Mouse (Mus musculus) hindbrain, embryonic 14.5 days (tissue): ENCODE results near the gene Smg6. TPM values are rescaled to one million over a fixed set of nuclear protein-coding genes. Genes with fewer than 3 reads are reported as not detected.

Source experiments
- ATAC-seq: fragments of 200-750 bp; cut with Nextera tagmentation; 2 replicates; pipeline ENCODE4 v1.8.0; 2017; ENCODE audit warnings: moderate number of reproducible peaks, mild to moderate bottlenecking, moderate TSS enrichment, moderate library complexity; ENCODE audit not compliant: low FRiP score
- DNase-seq: peaks from one replicate; pipeline ENCODE4 v3.0.0-alpha.2; 2015; ENCODE audit warnings: low spot score
- H3K27ac ChIP-seq: fragments of 300-500 bp; sonication (generic); 2 replicates; pipeline ENCODE4 v1.5.1; 2014; ENCODE audit warnings: mild to moderate bottlenecking, moderate library complexity
- H3K27me3 ChIP-seq: fragments of 300-500 bp; sonication (generic); 2 replicates; pipeline ENCODE4 v1.6.1; 2014; ENCODE audit warnings: mild to moderate bottlenecking, low read length, mixed read lengths; ENCODE audit not compliant: control insufficient read depth, insufficient read depth
- H3K36me3 ChIP-seq: fragments of 300-500 bp; sonication (generic); replicated peaks from 2 replicates; pipeline ENCODE4 v1.6.1; 2014; ENCODE audit not compliant: control insufficient read depth, insufficient read depth
- H3K4me1 ChIP-seq: fragments of 300-500 bp; sonication (generic); replicated peaks from 2 replicates; pipeline ENCODE4 v1.6.1; 2014; ENCODE audit warnings: antibody characterized with exemption, low read length, mixed read lengths; ENCODE audit not compliant: control insufficient read depth, insufficient read depth
- H3K4me2 ChIP-seq: fragments of 300-500 bp; sonication (generic); replicated peaks from 2 replicates; pipeline ENCODE4 v1.6.1; 2014; ENCODE audit warnings: mild to moderate bottlenecking, moderate library complexity
- H3K4me3 ChIP-seq: fragments of 300-500 bp; sonication (generic); replicated peaks from 2 replicates; pipeline ENCODE4 v1.5.1; 2014; ENCODE audit warnings: mild to moderate bottlenecking, low read length
- H3K9ac ChIP-seq: fragments of 300-500 bp; sonication (generic); 2 replicates; pipeline ENCODE4 v1.6.1; 2014
- H3K9me3 ChIP-seq: fragments of 300-500 bp; sonication (generic); 2 replicates; pipeline ENCODE4 v1.6.1; 2016; ENCODE audit warnings: low read length; ENCODE audit not compliant: control insufficient read depth
- WGBS: fragments of 180-500 bp; shearing (Covaris S2); extraction: QIAGEN DNeasy Blood & Tissue Kit; methylation state at CpG from one replicate; pipeline ENCODE4 v1.1.7; 2014; 5-methylcytosine and 5-hydroxymethylcytosine counted together
- polyA plus RNA-seq: library from polyadenylated mRNA; unstranded; fragments of >200 nt; fragmentation: Nextera tagmentation; extraction: Ambion mirVana; gene quantifications from 2 replicates; pipeline ENCODE4 v1.2.1, GENCODE M21; 2014

Smg6 gene
- polyA plus RNA-seq, 1 experiment from 2014 or later, result 14.0 TPM

DNA sequence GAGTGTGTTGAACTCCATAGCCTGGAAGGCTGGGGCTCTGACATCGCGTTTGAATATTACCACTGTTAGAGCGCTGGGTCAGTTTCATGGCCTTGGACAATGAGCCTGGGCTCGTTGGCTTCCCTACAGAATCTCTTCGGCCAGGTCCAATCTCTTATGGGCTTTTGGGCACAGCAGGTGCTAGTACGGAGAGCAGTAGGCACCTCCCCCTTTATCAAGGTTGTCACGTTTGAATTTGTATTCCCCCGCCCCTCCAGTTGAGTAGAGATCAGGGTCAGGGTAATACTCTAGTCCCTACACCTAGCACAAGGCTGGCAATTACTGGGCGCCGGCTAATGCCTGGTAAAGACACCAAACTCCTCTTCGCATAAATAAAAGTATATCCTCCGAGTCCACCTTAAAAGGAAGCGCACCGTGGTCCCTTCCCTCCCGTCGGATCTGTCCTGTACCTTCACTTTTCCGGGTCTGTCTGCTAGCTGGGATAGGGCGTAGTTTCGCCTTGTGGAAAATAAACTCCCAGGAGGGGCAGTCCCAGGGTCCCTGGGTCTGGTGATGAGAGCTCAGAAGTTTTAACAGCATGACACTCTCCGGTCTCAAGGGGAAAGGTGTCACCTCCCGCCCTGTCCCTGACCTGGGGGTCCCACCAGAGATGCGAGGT, 264.2 kb downstream of the Smg6 start:
- under 1% methylated on average over 22 of the region's 22 CpGs for WGBS

DNA sequence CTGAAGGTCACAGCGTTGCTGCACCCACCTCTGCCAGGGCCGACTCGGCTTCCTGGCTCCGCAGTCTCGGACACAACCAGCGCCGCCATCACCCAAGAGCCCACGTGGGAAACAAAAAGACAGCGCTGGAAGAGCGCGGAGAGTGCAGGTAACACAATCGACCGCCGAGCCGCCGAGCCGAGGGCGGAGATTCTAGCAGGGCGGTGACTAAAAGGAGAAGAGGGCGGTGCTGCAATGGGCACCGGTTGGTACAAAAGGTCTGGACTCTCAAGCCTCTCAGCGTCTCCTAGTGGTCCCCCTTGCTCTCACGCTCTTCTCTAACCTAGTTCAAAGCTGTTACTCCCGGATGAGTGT, 264.7 kb downstream of the Smg6 start:
- H3K9ac ChIP-seq, result peak overlapping the region; percentile 62
- 0 out of 2 replicates have a peak overlapping the region, but pooled peaks have one; percentile 34 for H3K27ac ChIP-seq
- H3K36me3 ChIP-seq, result no peaks in the 10 kb centered on the region
- H3K4me2 ChIP-seq, result peak overlapping the region; percentile 85
- ATAC-seq, result peak; percentile 72
- peak; percentile 87 for DNase-seq
- peak overlapping the region; percentile 73 for H3K4me3 ChIP-seq
- H3K4me1 ChIP-seq, result peaks cover 30% of the 10 kb centered on the region
- H3K9me3 ChIP-seq, result no peaks in the 10 kb centered on the region
- peaks cover 36% of the 10 kb centered on the region for H3K27me3 ChIP-seq
- under 1% methylated on average over 24 of the region's 24 CpGs for WGBS

More for the DNA sequence above, 264.2 kb downstream of the Smg6 start:
- DNase-seq (no peak), ATAC-seq (peak; percentile 10; the same call in 1 of the 2 replicates)
- Histone ChIP-seq H3K4me3 (peak overlapping the region; percentile 73), H3K4me1 (peaks cover 32% of the 10 kb centered on the region), H3K4me2 (peak overlapping the region; percentile 85), H3K36me3 (no peaks in the 10 kb centered on the region), H3K27ac (no peak overlapping the region), H3K9ac (peak overlapping the region; percentile 62), H3K9me3 (no peaks in the 10 kb centered on the region), H3K27me3 (peaks cover 31% of the 10 kb centered on the region)

DNA sequence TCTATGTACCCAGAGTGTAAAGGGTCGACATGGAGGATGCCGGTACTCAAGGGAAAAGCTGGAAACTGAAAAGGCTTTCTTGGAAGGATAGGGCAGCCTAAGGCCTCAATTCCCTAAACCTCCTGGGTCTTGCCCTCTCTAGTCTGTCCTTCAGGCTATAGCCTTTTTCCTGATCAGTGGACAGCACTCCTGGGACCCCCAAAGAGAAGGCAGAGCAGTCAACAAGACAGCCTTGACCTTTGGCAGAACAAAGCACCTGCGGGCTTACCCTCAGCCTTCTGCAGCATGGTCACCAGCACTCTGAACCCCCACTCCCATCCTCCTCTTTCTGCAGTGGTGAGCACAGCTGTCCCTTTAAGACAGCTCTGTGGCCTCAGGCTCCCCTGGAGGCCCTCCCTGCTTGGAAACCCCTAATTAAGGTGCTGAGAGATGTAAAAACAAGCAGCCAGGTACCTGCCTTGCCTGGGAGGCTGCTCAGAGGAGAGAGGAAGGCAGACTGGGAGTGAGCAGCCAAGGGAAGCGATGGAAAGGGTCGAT, 265.4 kb downstream of the Smg6 start, which contains the start of gene Dph1:
Gene Dph1 (minus strand): TSS at position 337 of the 537 bp plus-strand sequence.
- H3K4me3 ChIP-seq, result peak within 1 kb of the TSS; percentile 73
- 51% methylated on average over 5 of the region's 5 CpGs for WGBS
- ATAC-seq (no peak), DNase-seq (no peak)
- H3K4me2 ChIP-seq, result peak within 1 kb of the TSS; percentile 85
- peak within 1 kb of the TSS; percentile 62 for H3K9ac ChIP-seq
- H3K36me3 ChIP-seq, result no peaks in the 10 kb centered on the region
- H3K9me3 ChIP-seq, result no peaks in the 10 kb centered on the region
- H3K27ac ChIP-seq, result peak within 1 kb of the TSS; percentile 34; the same call in 1 of the 2 replicates
- H3K27me3 ChIP-seq, result peaks cover 42% of the 10 kb centered on the region
- H3K4me1 ChIP-seq, result peaks cover 30% of the 10 kb centered on the region

DNA sequence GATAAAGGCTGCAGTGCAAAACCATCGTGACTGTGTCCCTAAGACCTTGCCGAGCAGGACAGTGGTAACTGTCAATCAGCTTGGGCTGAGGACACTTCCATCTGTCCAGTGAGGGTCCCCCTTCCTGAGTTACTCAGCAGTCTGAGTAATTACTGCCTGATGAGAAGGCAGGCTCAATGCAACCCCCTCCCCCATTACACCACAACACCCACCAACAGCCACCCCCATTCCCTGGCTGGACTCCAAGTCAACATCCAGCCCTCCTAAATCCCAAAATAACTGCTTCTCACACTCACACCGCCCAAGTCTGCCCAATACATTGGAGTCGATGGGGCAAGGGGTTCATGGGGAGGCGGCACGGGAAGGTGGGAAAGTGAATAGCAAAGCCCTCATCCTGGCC, 266.2 kb downstream of the Smg6 start:
- DNase-seq (no peak), ATAC-seq (no peak)
- Histone ChIP-seq H3K4me3 (no peak overlapping the region), H3K9ac (no peak overlapping the region), H3K27me3 (peaks cover 51% of the 10 kb centered on the region), H3K36me3 (no peaks in the 10 kb centered on the region), H3K9me3 (no peaks in the 10 kb centered on the region), H3K27ac (no peak overlapping the region), H3K4me2 (no peak overlapping the region), H3K4me1 (peaks cover 36% of the 10 kb centered on the region)
- WGBS, result 65% methylated on average over 6 of the region's 6 CpGs

DNA sequence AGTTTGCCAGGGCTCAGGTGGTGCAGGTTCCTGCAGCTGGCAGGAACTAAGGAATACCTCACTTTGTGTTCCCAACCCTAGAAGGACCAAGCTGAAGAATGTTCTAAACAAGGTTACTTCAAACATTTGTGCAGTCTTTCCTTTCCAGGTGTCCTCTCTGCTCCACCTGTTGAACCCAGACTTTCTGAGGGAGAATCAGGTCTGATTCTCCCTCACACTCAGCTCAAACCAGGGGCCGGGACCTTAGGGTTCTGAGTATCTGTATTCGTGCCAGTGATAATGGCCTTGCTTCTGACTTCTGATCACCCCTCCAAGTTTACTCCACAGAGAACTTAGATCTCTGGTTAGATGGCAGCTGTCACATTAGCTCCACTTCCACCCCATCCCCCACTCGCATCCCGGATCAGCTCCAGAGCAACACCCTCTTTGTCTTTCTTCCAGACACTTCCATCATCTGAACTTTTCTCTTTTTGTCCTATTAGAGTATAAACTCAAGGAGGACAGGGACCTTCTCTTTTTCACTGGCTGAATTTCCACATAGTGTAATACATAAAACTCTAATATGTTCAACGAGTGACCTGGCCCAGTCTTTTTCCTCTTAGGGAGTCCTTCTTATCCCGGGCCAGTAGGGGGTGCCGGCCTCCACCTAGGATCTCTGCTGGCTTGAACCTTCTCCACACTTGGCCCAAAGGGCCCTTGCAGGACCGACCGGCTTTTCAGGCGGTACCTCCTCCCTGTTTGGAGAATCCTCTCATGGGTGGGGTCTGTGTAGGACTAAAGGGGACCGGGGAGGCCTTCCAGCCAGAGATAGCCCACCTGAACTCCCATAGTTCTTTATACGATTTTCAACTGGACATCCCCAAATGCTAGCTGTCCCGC, 267.0 kb downstream of the Smg6 start:
- Histone ChIP-seq H3K27me3 (peaks cover 56% of the 10 kb centered on the region), H3K4me2 (peak overlapping the region; percentile 68), H3K9ac (peak overlapping the region; percentile 65; the same call in 1 of the 2 replicates), H3K4me3 (peak overlapping the region; percentile 62; the same call in 1 of the 2 replicates), H3K4me1 (peaks cover 36% of the 10 kb centered on the region), H3K9me3 (no peaks in the 10 kb centered on the region), H3K36me3 (no peaks in the 10 kb centered on the region), H3K27ac (no peak overlapping the region)
- peak; percentile 70 for DNase-seq
- 25% methylated on average over 13 of the region's 13 CpGs for WGBS
- ATAC-seq, result 0 out of 2 replicates have a peak, but pooled peaks have one; percentile 22

DNA sequence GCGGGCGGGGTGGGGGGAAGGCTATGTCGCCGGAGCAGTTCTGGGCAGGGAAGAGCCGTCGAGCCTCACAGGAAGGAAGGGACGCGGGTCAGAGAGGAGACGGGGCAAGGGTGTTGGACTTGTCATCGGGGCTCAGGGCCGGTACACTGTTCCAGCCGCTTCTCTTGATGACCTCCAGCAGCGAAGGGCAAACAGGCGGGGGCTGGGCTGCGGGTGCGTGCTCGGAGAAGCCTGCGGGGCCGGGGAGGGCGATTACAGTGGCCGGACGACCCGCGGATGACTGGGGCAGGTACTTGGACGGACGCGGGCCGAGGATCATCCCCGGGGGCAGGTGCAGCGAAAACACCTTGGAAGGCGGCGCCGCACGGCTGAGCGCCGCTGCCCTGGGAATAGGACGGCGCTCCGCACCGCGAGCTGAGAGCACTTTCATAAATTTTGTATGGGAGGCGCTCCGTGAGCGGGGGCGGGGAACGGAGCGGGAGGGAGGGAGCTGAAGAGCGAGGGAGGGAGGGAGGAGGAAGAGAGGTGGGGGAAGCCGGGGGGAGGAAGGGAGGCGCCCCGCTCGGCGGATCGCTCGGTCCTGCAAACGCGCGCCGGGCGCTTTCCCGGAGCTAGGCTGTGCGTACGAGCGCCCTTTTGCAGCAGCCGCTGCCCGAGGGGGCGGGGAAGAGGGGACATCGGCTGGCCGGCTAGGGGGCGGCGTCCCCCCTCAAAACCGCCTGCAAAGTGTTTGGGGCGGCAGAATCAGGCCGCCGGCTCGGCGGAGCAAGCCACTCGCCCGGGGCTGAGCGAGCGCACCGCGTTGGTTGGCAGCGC, 267.8 kb downstream of the Smg6 start, which contains the start of gene Rtn4rl1:
Gene Rtn4rl1 (plus strand): TSS at position 528 of the 816 bp plus-strand sequence.
- Histone ChIP-seq H3K4me2 (peak within 1 kb of the TSS; percentile 68), H3K27ac (peak within 1 kb of the TSS; percentile 26), H3K4me1 (peaks cover 36% of the 10 kb centered on the region), H3K9me3 (no peaks in the 10 kb centered on the region), H3K27me3 (peaks cover 56% of the 10 kb centered on the region), H3K4me3 (peak within 1 kb of the TSS; percentile 62), H3K36me3 (no peaks in the 10 kb centered on the region), H3K9ac (peak within 1 kb of the TSS; percentile 65)
- no peak for DNase-seq
- under 1% methylated on average over 78 of the region's 84 CpGs for WGBS
- 0 out of 2 replicates have a peak, but pooled peaks have one; percentile 7 for ATAC-seq

DNA sequence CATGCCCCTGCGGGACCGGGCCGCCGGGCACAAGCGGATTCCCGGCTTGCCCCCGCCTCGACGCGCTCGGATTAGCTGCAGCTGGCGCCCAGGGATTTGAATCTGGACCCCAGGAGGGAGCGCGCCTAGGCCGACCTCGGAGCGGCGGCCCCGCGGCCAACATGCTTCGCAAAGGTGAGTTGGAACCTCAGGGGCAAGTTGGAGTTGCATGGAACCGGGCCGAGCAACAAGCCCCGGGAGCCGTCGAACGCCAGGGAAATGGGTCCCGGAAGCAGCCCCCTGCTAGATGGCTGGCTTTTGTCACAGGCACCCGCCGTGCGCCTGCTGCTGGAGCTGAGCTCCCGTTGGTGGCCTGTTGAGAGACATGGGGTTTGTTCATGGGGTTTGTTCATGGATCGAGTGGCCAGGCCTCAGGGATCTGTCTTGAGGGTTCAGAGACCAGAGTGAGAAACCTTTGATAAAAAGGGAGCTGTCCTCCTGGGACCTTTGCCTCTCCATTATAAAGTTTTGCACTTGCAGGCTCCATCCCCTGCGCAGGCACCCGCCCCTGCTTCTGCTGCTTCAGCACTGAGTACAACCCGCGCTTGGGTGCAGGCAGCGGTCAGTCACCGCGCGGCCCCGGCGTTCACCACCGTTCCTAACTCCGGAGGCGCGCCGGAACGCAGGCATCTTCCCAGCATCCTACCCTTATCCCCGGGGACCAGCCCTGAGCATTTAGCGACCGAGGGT, 268.7 kb downstream of the Smg6 start:
- Histone ChIP-seq H3K27me3 (peaks cover 56% of the 10 kb centered on the region), H3K4me3 (peak overlapping the region; percentile 62), H3K9ac (peak overlapping the region; percentile 65), H3K4me2 (peak overlapping the region; percentile 68), H3K36me3 (no peaks in the 10 kb centered on the region), H3K27ac (peak overlapping the region; percentile 5; the same call in 1 of the 2 replicates), H3K4me1 (peaks cover 35% of the 10 kb centered on the region), H3K9me3 (no peaks in the 10 kb centered on the region)
- WGBS, result under 1% methylated on average over 52 of the region's 52 CpGs
- ATAC-seq (no peak), DNase-seq (no peak)

DNA sequence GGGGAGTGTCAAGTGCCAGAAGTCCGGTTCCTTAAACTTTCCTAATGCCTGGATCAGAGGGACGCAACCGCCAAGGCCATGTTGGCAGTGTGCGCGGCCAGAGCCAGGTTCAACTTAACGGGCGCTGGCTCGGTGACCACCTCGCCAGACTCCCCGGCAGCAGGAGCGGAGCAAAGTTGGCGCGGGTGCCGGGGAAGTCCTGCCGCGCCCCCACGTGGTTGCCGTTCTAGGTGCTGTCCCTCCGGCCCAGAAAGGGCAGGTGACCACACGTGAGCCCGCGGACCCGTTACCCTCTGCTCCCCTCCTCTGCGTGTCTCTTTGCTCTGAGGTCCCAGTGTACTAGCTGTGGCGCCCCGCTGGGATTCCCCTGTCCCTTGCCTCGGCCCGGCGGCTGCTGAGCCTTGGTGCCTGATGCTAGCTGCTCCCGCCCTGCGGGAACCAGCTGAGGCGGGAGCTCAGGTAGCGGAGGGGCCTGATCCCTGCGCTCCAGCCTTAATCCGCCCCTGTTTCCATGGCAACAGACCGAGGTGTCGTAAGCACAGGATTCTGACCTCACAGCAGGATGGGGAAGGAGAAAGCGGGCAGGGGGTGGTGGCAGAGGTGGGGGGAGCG, 269.3 kb downstream of the Smg6 start:
- H3K9ac ChIP-seq, result peak overlapping the region; percentile 65
- H3K4me3 ChIP-seq, result peak overlapping the region; percentile 62
- peak; percentile 62 for DNase-seq
- under 1% methylated on average over 39 of the region's 39 CpGs for WGBS
- no peaks in the 10 kb centered on the region for H3K36me3 ChIP-seq
- peaks cover 56% of the 10 kb centered on the region for H3K27me3 ChIP-seq
- no peak; the same call in 1 of the 2 replicates for ATAC-seq
- H3K27ac ChIP-seq, result no peak overlapping the region
- peaks cover 28% of the 10 kb centered on the region for H3K4me1 ChIP-seq
- H3K9me3 ChIP-seq, result no peaks in the 10 kb centered on the region
- H3K4me2 ChIP-seq, result peak overlapping the region; percentile 68
